Mouse (Mus musculus): Measurements from ENCODE around the gene Bend5. TPM values are rescaled to one million over a fixed set of nuclear protein-coding genes. Genes with fewer than 3 reads are reported as not detected.

The Bend5 gene
- total RNA-seq, 2 experiments from 2014 or later, result 0.41 TPM; not detected in 1

DNA sequence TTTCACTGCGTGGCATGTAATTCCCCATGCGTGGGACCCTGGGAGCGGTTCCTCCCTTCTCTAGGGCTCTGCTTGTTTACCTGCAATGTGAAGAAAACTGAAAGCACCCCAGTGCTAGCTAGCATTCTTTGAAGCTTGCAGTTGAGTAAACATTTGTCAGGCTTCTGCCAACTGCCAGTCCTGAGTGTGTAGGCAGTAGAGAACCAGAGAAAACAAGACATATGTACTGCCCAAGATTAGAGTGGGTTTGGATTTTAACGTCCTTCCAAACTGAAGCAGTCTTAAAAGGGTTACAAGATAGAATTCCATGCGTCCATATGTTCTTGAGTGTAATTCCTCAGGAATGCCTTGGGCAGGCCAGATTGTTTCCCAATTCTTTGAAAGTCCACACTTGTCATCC lies 17.6 kb downstream of the Bend5 start:
- ATAC-seq (replicated peaks; ENCODE audit: poor library complexity, severe bottlenecking), result no peak

DNA sequence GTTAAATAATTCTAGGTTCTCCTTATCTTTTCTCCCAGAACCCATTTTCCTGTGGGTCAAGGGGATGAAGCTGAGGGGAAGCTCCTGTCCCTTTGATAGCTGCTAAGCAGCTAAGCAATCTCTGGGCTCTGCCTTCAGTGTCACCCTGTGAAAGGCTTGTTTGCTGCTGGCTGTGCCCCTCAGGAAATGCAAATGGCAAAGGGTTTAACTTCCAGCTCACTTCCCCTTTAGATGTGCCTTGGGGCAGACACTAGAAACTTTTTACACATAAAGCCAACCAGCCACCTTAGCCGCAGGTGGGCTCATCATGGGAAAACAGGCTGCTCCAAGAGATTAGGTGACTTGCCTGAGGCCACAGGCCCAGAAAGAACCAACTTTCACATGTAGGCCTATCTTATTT lies 26.9 kb downstream of the Bend5 start:
- no peak; the same call in 1 of the 2 replicates for ATAC-seq (replicated peaks; ENCODE audit: poor library complexity, severe bottlenecking)

DNA sequence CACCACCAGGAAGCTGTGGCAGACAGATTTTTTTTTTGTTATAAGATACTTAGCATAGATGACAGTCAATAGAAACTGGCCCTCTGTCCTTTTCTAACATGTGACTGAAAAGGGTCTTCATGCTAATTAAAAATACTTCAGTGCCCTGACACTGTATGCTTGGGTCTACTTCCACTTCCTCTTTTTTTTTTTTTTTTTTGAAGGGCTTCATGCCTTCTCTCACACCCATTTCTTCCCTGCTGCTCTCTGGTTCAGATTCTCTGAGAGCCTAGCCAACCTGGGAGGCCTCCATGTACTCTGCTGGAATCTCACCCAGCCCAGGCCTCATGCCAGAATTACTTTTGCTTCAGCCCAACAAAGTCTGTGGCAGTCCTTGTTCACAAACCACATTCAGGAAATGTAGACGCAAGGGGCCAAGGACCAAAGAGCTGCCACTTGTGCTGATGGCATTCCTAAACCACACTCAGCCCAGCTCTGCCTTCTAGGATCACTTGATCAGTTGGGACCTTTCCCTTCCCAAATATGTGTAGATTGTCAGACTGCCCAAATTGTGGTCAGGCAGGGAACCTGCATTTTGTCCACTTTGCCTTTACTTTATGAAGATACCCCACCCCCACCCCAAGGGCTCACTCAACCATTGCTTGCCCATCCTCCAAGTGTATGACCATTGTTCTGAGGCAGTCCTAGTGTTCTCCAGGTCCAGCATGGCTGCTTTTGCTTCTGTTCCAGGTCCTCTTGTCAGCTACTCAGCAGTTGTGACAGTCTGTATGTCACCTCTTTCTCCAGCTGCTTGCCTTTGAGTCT lies 27.8 kb downstream of the Bend5 start:
- ATAC-seq (replicated peaks; ENCODE audit: poor library complexity, severe bottlenecking), result peak; percentile 73

DNA sequence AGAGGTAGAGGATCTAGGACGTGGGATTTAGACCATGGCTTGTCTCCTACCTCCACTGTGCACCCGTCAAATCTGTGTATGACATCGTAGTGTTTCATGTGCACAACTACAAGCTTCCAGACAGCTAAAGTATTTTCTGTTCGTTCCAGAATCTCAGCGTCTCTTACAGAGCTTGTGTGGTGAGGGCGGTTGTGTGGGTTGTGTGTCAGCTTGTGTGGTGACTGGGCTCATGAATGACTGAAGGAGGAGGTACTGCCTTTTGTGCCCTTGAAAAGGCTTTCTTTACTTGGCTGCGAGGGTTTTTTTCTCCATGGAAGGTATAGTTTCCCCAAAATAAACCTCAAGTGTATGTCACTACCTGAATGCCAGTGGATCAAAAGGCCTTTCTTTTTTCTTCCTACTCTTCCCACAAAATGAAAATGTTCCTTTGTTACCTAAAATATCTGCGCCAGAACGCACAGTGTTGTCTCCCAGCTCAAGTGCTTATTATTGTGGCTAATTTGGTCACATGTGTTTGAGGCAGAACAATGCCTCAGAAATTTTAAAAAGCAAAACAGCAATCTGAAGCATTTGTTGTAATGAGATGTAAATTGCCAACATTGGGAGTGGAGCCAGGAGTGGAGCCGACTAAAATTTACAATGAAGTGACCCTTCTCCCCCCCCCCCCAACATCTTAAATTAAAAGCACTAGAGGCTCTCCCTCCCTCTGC lies 29.3 kb downstream of the Bend5 start:
- ATAC-seq (replicated peaks; ENCODE audit: poor library complexity, severe bottlenecking), result no peak

DNA sequence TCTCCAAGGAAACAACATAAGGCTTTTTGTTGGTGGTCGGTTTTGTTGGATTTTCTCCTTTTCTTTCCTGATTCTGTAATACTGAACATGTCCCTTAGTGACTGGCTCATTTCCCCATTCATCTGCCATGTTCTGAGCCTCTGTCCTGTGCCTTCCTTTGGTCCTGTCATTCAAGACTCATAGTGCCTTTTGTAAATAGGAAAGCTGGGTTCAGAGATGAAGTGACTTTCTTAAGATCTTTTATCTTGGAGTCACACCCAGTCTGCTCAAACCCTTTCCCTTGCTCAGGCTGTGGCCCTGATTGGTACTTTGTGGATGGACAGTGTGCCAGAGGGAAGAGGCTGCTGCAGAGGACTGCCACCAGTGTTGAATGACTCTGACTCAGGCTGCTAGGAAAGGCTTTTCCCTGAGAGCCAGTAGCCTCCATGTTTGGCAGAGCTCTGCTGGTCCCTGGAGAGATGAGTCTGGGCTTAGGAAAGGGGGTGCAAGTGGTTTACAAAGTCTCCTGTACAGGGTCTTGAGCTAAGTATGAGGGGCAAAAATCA lies 29.9 kb downstream of the Bend5 start:
- ATAC-seq (replicated peaks; ENCODE audit: poor library complexity, severe bottlenecking), result no peak

DNA sequence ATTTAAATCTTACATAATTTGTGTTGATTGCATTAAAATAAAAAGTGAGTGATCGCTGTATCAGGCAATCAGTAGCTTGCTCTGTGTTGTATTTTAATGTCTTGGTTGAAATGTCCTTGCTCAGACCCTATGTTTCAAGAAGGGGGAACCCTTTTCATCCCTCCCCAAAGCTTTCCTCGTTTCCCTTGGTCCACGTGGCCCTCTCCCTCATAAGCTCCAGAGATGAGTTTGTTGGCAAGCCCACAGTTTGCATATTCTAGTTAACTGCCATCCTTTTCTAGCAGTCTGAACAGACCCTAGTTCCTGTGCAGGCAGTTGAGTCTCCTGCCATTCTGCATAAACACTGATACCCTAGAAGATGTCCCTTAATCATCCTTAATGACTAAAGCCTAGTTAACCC lies 33.1 kb downstream of the Bend5 start:
- no peak for ATAC-seq (replicated peaks; ENCODE audit: poor library complexity, severe bottlenecking)

DNA sequence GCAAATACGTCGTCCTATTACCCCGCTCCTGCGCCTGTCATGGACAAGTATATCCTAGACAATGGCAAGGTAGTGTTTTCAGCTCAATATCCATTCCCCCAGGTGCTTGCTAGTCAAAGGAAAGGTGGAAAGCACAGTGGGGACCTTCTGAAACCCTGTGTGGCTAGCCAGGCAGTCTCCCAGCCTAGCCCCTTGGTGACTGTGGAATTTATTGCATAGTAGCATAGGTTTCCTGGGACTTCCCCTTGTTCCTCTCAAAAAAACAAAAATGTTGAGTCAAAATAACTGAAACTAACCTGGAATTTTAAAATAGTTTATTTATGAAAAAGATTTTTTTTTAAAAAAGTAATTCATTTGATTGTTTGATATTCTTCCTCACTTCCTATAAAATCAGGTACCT lies 33.8 kb downstream of the Bend5 start:
- no peak for ATAC-seq (replicated peaks; ENCODE audit: poor library complexity, severe bottlenecking)

DNA sequence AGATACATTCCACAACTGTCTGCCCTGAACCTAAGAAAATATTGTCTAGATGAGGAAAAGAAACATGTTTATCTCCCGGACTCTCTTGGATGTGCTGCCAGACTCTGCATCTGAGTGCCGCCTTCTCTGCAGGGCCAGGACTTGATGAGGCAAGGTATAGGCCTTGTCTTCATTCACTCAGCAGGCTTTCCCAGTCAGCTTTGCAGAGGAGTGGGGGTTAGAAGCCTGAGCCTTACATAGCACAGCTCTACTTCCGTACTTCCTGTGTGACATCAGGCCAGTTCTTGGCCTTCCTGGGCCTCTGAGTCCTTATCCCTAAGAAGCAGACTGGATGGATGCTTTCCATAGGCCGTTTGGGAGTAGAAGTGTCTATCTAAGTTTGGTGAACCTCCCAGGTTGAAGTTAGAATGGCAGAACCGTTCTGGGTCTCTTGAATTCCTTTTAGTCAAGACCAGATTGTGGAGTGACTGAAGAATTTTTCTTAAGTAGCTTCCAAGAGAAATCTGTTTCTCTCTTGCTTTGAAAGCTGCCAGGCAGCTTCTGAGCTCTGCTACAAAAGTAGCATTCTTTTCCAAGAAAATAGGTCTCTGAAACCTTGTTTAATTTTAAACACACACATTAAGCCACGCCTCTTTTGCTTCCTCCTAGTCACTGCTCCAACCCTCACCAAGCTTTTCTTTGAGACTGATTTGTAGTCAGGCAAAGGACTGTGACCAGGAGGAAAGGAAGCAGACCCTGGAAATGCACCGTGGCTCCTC lies 34.8 kb downstream of the Bend5 start:
- ATAC-seq (replicated peaks; ENCODE audit: poor library complexity, severe bottlenecking), result no peak

DNA sequence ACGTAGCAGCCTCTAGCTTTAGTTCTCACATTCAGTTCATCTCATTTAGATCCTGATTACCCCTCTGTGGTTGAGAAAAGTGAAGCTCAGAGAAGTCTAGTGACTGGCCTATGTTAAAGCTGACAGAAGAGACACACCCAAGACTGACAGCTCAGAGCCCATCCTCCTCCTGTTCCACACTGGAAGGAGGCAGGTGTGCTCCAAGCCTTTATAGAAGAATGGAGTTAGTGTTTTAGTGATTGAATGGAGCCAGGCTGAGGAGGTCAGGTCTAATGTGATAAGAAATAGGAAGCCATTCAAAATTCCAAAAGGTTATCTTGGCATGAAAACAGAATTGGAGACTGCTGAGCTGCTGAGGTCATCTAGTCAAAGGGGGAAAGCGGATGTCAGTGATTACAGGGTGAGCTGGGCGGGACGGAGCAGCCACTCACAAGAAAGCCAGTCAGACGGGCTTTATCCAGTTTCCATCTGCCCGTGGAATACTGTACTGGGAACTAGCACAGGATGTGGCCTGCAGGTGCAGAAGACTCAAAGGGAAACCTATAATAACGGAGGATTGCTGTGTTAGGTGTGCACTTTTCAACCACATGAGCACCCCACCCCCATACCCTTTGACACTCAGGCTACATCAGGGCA lies 36.6 kb downstream of the Bend5 start:
- no peak for ATAC-seq (replicated peaks; ENCODE audit: poor library complexity, severe bottlenecking)

DNA sequence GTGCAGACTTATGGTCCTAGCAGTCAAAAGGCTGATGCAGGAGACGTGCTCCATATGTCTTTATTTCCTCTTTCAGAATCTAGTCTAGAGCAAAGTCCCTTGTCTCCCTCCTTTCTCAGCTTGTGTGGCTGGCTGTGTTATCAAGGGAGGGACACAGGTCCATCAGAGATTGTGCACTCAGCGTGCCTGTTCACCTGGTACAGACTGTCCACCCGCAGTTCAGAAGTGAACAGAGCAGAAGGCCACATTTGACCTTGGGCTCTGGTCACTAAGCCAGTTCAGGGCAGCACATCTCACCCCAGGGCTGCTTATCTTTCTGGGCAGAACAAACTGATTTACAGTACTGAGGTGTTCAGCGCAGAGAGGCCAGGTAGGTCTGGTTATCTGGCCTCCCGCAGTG lies 37.4 kb downstream of the Bend5 start:
- ATAC-seq (replicated peaks; ENCODE audit: poor library complexity, severe bottlenecking), result no peak

DNA sequence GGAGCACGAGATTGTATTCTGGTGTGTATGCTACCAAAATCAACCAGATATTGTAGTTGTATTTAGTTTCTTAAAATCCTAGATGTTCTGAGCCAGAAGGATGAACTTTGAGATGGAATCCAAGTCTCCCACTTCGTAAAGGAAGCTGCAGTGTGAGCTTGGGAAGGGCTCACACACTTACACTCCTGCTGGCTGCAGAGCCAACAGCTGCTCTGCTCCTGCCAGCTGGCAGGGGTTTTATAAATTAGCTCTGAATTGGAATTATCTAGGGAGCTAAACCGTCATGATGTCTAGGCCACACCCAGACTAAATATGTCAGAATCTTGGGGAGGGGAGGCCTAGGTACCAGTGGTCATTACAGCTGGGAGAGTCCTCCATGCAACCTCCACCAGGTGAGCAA lies 38.5 kb downstream of the Bend5 start:
- ATAC-seq (replicated peaks; ENCODE audit: poor library complexity, severe bottlenecking), result no peak

DNA sequence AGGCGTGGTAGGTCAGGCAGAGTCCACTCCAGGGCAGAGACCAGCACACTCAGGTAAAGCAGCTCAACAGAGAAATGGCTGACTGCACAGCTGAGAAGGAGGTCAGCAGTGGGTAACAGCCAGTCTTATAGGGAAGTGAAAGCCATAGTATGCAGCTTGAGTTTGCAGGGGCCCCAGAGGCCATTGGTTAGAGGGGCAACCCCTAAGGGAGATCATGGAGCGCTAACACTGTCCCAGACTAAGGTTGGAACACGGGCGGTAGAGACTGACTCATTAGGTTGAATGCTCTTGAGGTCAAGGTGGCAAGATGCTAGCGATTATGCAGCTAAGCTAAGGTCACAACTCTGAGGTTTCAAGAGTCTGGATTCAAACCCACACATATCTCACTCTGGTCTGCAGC lies 40.8 kb downstream of the Bend5 start:
- ATAC-seq (replicated peaks; ENCODE audit: poor library complexity, severe bottlenecking), result peak; percentile 94

DNA sequence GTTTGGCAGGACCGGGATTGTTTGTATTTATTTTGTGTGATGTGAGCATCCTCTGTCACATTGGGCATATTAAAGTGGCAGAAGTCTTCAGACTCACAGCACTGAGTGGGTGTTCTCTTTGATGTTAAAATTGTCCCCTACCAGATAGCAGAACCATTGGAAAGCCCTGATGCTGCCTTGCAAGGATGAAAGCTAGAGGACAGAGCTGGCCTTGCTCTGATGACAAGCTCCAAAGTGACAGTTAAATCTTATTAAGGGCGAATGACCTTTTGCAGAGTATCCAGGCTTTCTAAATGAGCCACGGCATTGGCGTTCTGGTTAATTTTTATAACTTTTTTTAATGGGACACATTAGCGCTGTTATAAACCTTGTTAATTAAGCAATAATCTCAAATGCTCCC lies 42.8 kb downstream of the Bend5 start:
- ATAC-seq (replicated peaks; ENCODE audit: poor library complexity, severe bottlenecking), result no peak

DNA sequence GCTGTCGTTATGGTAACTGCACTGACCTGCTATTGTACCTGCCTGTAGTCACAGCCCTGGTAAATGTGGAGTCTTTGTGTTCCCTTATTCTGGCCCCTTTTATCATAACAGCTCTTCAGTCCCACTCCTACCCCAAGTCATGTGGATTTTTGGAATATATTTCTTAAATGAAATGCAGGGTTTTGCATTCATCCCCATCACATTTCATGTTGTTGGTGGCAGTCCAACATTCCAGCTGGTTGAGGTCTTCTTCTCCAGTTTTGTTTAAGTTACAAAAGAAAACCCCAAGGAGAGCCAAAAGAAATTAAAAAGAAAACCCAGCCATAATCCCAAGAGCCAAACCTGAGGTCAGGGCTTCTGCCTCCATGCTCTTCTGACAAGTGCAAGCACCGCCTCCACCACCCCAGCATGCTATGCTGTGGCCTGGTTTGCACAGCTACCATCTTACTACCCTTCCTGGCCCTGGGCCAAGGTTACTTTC lies 52.5 kb downstream of the Bend5 start:
- no peak for ATAC-seq (replicated peaks; ENCODE audit: poor library complexity, severe bottlenecking)

DNA sequence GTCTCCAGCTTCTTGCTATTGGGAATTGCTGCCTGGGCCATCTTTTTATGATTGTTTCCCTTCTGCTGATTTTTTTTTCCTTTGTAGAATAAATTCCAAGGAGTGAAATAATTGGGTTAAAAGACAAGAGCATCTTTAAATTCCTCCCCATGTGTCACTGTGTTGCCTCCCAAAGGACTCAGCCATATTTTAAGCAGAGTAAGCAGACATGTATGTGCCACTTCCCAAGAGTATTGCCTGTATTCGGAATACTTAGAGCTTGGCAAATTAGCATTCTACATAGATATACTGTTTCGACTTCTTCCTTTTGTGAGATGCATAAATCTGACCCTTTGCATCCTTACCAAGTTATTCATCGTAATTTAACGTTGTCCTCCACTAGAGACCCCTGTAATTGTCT lies 53.0 kb downstream of the Bend5 start:
- no peak for ATAC-seq (replicated peaks; ENCODE audit: poor library complexity, severe bottlenecking)

DNA sequence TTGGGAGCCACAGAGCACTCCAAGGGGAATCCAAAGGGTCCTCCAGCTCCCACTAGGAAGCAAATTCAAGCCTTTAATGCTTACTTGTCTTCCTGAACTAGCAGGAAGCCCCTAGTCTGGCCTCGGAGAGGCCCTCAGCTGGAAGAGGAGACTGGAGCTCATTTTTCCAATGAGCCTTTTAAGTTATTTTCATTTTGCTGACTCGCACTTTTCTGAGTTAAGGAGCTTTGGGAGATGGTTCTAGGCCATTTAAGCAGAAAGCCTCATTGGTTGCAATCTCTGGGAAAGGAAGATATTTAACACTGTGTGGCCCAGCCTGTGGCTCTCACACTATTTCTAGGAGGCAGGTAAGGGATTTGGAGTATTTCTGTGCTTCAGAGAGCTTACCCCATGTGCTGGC lies 55.0 kb downstream of the Bend5 start:
- ATAC-seq (replicated peaks; ENCODE audit: poor library complexity, severe bottlenecking), result no peak

DNA sequence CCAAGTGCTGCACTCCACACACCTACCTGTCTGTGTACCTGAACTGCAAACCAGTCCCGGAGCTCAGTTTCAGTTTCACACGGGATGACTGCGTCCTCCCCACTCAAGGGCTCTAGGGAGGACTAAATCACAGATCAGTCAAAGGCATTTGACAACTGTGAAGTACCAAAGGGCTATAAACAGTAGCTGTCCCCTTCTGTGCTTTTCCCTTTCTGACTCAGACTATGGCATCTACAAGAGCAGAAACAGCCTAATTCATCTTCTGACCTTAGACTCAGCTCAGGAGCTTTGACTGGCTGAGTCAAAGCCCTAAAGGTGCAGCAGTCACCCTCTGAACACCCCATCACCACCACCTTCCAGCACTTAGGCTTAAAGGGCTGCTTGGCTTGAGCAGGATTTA lies 56.9 kb downstream of the Bend5 start:
- no peak for ATAC-seq (replicated peaks; ENCODE audit: poor library complexity, severe bottlenecking)

DNA sequence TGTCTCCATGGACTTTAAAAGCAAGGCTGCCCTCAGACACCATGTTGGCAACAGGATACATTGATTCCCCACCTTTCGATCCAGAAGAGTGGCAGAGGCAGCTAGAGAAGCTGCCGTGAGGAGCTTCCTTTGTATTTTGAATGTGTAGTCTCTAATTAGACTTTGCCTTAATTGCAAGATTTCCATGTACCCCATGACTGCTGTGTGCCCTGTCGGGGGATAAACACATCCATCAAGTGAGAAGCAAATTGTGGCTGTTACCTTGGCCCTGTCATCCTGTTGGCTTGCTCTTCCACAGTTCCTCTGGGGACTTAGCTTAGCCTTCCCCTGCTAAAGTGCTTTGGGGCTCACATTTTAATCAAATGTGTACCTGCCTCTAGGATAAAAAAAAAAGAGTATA lies 57.7 kb downstream of the Bend5 start:
- no peak for ATAC-seq (replicated peaks; ENCODE audit: poor library complexity, severe bottlenecking)

DNA sequence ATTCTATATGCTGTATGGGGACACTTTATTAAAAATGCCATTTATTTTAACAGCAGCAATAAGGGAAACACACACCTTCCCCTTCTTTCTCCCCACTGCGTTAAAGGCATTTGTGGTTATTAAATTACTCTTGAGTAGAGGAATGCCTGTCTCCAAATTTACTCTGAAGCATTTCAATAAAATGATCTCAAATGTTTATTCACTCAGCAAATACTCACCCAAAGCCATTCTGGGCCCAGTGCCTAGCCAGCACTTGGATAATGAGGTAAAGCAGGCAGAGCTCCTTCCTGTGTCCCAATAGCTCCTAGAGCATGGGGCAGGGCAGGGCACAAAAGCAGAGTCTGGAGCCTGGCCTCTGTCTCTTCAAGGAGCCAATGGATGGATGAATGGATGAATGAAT lies 58.2 kb downstream of the Bend5 start:
- no peak for ATAC-seq (replicated peaks; ENCODE audit: poor library complexity, severe bottlenecking)

DNA sequence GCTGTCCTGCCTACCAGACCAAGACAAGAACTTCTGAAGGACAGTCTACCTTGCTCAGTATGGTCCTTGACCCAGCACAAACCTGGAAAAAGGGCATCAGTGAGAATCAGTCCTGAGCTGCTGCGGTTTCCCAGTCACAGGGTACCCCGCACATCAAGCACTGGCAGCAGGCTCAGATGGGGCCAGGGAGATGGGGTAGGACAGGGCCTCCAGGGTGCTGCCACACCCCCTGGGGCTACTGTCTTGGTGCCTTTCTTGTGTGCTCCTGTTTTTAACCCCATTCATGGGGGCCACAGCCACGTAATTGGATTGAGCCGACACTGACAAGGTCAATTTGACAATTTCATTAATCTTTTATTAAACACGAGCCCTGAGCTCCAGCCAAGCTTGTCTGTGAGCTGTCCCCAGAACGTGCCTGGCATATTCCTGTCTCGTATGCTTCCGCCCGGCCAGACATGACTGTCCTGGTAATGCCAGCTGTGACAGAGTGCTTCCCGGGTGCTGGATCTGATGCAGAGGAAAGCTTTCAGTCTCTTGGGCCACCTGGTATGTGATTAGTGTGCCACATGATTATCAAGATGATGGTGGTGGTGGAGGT lies 60.7 kb downstream of the Bend5 start:
- no peak for ATAC-seq (replicated peaks; ENCODE audit: poor library complexity, severe bottlenecking)

All from granulocyte monocyte progenitor cell, adult 5-6 weeks (primary cell).